Mouse (Mus musculus) embryo, embryonic 9.5 days (tissue): ENCODE results near the gene Acad10.
"Not testable (repeated sequence)": the region's sequence is repeated elsewhere in the genome, so short reads cannot be mapped to it uniquely, and the experiment has no call there.

Source experiments
- DNase-seq: peaks from one replicate; pipeline ENCODE4 v3.0.0-alpha.2; 2017; ENCODE audit errors: extremely low spot score

Gene Acad10

DNA sequence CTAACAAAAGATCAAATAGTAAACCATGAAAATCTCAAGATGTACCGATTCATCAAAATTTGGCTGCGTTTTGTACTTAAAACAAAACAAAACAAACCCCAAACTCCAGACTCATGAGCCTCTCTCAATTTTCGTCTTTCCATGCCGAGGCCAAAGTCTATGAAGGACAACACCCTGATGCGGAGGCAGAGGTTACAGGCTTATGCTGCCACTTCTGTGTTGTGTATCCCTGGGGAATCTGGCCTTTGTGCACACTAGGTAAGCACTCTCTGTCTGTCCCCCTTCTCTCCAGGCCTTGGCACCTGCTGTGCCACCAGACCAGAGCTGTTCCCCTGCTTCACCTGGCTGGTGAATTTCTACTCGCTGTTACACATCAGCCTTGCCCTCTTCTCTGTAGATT, 2.7 kb downstream of the Acad10 start:
- DNase-seq: not testable (repeated sequence)

DNA sequence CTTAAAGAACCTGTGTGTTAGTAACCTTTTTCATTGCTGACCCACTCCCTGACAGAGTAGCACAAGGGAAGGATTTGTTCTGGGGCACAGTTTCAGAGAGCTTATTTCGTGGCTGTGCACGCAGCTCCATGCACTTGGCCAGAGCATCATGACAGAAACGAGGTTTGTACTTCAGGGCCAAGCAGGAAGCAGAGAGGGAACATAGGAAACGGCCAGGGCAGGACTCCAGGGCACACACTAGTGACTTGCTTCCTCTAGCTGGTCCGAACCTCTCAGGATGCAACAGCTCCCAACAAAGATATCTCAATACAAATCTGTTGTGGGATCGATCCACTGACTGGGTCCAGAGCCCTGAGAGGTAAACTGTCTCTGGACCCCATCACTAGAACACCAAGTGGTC, 3.4 kb downstream of the Acad10 start:
- not testable (repeated sequence) for DNase-seq

DNA sequence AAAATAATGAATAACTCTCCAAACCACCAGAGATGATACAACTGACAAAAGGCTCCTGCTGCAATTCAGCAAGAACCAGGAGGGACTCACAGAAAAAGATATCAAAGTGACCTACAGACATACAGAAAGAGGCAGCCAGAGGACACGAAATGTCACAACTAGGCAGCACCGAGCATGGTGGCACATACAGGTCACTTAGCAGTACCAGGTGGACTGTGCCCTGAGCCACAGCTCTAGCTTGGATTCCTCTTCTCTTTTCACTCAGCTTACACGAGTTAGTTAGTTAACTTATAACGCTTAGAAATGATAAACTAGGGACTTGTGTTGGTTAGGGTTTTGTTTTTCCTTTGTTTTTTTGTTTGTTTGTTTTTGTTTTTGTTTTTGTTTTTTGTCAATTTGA, 5.8 kb downstream of the Acad10 start:
- no peak for DNase-seq

- DNase-seq: no peak
These were observed 11.2 kb downstream of the Acad10 start for GRCm38 (mm10) chr5:121649134-121649533.

DNA sequence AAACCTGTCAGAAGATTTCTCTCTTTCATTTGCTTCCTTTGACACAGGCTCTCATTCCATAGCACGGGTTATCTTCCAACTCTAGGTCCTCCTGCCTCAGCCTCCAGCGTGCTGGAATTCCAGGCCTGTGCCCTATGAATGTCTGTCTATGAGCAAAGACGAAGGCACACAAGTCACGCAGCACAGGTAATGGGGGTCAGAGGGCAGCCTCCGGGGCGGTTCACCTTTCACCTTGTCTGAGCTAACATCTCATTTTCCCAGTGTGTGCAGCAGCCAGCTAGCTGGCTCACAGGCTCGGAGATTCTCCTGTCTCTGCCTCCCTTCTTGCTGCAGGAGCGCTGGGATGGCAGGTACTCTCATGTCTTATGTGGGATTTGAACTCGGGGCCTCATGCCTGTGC, 20.7 kb downstream of the Acad10 start:
- no peak for DNase-seq

DNA sequence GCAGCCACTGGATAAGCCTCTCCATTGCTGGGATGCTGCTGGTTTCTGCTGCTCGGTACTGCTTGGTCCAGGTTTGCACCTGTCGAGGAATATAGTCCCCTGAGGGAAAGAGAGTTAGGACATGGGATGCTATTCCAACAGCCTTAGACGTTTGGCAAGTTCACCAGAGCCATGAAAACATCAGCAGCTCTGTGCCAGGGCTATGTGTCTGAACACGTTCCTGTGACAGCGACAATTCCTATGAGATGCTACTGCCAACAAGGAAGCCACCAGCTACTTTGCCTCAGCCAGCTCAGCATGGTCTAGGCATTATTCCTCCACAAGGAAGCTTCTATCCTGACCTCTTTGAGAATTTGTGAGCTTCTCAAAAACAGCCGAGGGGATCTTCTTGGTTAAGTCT, 23.0 kb downstream of the Acad10 start:
- DNase-seq: no peak

- DNase-seq: no peak
These were observed 25.6 kb downstream of the Acad10 start for GRCm38 (mm10) chr5:121634668-121635067.

- DNase-seq: no peak
These were observed 27.5 kb downstream of the Acad10 start for GRCm38 (mm10) chr5:121632804-121633203.

DNA sequence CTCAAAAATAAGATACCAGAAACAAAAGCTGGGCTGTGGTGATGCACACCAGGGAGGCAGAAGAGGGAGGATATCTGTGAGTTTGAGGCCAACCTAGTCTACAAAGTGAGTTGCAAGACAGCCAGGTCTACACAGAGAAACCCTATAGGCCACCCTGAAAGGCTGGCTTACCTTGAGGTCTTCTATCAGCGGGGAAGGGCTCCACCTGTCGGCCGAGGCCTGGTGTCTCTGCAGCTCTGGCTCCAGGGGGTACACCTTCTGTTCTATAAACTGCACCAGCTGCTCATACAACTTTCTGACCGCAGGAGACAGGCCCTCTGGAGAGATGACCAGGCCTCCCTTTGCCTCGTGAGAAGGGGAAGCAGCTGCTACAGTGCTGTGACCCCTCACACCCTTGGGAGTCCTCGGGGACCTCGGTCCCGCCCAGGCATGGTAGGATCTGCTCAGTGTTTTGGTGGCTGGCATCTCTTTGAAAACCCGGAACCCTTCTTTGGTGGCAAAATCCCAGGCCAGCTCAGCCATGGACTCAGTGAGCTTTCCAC, 29.1 kb downstream of the Acad10 start:
- not testable (repeated sequence) for DNase-seq

DNA sequence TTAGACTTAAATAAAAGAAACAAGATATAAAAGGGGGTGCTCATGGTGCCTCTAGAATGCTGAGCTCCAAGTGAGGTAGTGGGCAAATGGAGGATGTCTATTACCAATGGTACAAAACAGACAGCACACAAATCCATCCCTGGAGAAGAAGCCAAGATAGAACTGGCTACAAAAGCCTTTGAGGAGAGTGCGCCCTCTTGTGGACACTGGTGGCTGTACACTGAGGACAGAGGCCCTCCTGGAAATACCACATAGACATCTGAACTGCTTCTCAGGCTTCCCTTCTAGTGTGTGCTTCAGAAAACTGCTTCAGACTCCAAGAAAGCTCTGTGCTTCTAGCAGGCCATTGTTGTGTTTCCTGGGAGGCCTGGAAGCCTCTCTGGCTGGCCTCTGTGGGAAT, 32.4 kb downstream of the Acad10 start:
- peak; percentile 60 for DNase-seq

- DNase-seq: no peak
These were observed 37.1 kb downstream of the Acad10 start for GRCm38 (mm10) chr5:121623241-121623640.

DNA sequence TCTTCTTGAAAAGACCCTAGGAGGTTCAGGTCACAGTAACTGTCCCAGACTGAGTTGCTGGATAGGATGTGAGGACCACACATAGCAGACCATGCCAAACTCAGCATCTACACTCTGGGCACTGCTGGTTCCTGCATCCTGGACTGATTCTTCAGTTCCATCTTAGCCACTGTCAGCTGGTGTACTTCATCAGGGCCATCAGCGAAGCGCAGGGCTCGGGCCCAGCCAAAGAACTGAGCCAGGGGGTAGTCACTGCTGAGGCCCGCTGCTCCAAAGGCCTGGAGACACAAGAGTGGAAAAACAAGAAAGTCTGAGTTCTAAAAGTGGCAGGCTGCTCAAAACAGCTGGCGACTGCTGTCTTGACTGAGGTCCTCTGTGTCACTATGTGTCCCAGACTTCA, 39.2 kb downstream of the Acad10 start:
- DNase-seq: no peak

GRCm38 (mm10) chr5:121618592-121619513, 41.5 kb downstream of the Acad10 start, which contains the start of gene Acad12:
Gene Acad12 (minus strand): TSS chr5:121618938.
- DNase-seq: peak; percentile 97

- not testable (repeated sequence) for DNase-seq
These were observed 45.4 kb downstream of the Acad10 start for GRCm38 (mm10) chr5:121614921-121615320.

GRCm38 (mm10) chr5:121612036-121612435, 48.3 kb downstream of the Acad10 start:
- no peak for DNase-seq

DNA sequence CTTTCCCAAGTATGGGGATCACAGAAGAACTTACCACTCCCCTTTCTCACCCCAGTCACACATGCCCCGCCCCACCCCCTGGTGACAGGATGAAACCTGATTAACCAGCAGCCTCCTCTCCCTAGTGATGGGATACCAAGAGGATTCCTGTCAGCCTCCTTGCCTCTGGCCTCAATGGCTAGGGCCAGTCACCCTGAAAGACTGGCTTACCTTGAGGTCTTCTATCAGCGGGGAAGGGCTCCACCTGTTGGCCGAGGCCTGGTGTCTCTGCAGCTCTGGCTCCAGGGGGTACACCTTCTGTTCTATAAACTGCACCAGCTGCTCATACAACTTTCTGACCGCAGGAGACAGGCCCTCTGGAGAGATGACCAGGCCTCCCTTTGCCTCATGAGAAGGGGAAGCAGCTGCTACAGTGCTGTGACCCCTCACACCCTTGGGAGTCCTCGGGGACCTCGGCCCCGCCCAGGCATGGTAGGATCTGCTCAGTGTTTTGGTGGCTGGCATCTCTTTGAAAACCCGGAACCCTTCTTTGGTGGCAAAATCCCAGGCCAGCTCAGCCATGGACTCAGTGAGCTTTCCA, 50.7 kb downstream of the Acad10 start:
- DNase-seq: not testable (repeated sequence)

GRCm38 (mm10) chr5:121606151-121606550, 54.2 kb downstream of the Acad10 start:
- peak; percentile 75 for DNase-seq

DNA sequence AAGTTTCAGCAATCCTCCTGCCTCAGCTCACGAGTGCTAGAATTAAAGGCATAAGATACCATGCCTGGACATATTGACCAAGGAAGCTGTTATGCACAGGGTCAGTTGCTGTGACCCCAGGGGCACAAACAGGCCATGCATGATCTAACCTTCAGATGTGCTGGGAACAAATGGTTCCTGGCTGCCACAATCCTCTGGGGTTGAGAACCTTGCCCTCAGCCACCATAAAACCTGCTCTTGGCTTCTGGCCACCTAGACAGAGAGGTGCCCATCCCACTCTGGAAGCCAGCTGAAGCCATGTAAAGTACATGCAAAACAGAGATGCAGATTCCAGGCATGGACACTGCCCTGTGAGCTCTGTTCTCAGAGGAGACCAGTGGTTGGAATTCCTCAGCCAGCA, 56.5 kb downstream of the Acad10 start:
- DNase-seq: not testable (repeated sequence)

GRCm38 (mm10) chr5:121601547-121602299, 58.6 kb downstream of the Acad10 start:
- peak; percentile 81 for DNase-seq

DNA sequence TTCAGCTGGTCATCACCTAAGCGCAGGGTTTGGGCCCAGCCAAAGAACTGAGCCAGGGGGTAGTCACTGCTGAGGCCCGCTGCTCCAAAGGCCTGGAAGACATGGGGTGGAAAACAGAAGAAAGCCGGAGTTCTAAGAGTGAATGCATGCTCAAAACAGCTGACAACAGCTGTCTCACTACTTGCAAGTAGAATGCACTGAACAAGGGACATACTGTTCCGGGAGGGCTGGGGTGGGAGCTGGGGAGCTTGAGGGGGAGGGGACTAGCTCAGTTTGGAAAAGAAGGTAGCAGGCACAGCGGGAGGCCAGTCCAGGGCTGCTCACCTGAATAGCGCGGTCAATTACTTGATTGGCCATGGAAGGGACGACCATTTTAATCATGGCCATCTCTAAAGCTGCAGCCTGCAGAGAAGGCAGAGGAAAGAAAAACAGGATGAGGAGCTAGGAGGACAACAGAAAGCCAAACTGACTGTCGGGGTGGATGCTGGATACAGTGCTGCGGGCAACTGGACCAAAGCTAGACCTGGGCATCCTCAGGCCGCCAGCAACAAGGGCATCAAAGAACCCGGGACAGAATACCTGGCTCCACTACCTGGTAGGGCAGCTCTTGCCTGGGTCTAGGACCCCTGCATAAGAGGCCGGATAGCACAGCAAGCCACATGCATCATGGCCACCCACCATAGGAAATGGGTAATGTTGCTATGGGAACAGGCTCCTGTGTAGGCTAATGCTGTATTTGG, 61.3 kb downstream of the Acad10 start:
- no peak for DNase-seq

DNA sequence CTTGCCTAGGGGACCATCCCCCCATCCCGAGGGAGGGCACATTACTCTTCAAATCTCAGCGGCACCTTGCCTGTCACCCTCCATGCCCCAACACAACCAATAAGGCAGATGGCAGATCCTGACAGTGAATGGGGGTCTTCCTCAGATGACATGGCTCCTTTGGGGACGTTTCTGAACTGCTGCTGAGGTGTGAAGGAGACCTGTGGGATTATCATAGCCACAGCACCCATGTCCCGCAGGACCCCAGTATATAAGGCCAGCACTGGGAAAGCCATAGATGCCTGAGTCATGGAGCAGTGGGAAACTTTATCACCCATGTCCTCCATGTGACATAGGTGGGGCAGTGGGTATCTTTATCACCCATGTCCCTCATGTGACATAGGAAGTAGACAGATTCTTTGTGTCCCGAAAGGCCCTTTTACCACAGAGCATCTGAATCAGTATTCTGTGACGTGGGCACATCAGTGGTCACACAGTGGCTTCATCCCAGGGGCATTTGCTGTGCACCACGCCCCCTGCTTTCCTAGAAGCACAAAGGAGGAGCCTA, 62.2 kb downstream of the Acad10 start:
- no peak for DNase-seq
